Mouse (Mus musculus) spleen, adult 12 weeks (tissue): ENCODE data around the gene Zfp961.
"Not testable (repeated sequence)": the region's sequence is repeated elsewhere in the genome, so short reads cannot be mapped to it uniquely, and the experiment has no call there.

Experiments
- DNase-seq: peaks from one replicate; pipeline ENCODE4 v3.0.0; 2022; ENCODE audit warnings: low spot score

Gene Zfp961

GRCm38 (mm10) chr8:72017339-72017738 is 66.5 kb downstream of the Zfp961 start:
- not testable (repeated sequence) for DNase-seq

GRCm38 (mm10) chr8:72018141-72018540 is 67.3 kb downstream of the Zfp961 start:
- no peak for DNase-seq

GRCm38 (mm10) chr8:72019022-72019421 is 68.2 kb downstream of the Zfp961 start:
- not testable (repeated sequence) for DNase-seq

- no peak for DNase-seq
These were observed 69.0 kb downstream of the Zfp961 start for GRCm38 (mm10) chr8:72019816-72020215.

- DNase-seq = not testable (repeated sequence)
These were observed 74.0 kb downstream of the Zfp961 start for GRCm38 (mm10) chr8:72024886-72025285.

GRCm38 (mm10) chr8:72032926-72033325 is 82.1 kb downstream of the Zfp961 start:
- not testable (repeated sequence) for DNase-seq

GRCm38 (mm10) chr8:72040918-72041317 is 90.1 kb downstream of the Zfp961 start, which contains the start of gene Olfr372:
Olfr372 (plus strand) TSS chr8:72041218.
- not testable (repeated sequence) for DNase-seq

GRCm38 (mm10) chr8:72042493-72042892 is 91.7 kb downstream of the Zfp961 start:
- DNase-seq = no peak
